Mouse (Mus musculus): Measurements from ENCODE around the gene Sdcbp2.

GRCm38 (mm10) chr2:151575699-151576389 lies 3.4 kb downstream of the Sdcbp2 start:
- TF ChIP-seq FLI1 (IDR thresholded peaks at IDR 0.05; ENCODE audit: low read length) (no peak), GATA1 (IDR thresholded peaks at IDR 0.05; ENCODE audit: borderline replicate concordance, low read length) (no peak)
